Mouse (Mus musculus): ENCODE measurements around the gene Krt15. TPM values are rescaled to one million over a fixed set of nuclear protein-coding genes. Genes with fewer than 3 reads are reported as not detected.

Krt15 gene
- polyA plus RNA-seq, 1 experiment from 2014 or later = 0.17 TPM

DNA sequence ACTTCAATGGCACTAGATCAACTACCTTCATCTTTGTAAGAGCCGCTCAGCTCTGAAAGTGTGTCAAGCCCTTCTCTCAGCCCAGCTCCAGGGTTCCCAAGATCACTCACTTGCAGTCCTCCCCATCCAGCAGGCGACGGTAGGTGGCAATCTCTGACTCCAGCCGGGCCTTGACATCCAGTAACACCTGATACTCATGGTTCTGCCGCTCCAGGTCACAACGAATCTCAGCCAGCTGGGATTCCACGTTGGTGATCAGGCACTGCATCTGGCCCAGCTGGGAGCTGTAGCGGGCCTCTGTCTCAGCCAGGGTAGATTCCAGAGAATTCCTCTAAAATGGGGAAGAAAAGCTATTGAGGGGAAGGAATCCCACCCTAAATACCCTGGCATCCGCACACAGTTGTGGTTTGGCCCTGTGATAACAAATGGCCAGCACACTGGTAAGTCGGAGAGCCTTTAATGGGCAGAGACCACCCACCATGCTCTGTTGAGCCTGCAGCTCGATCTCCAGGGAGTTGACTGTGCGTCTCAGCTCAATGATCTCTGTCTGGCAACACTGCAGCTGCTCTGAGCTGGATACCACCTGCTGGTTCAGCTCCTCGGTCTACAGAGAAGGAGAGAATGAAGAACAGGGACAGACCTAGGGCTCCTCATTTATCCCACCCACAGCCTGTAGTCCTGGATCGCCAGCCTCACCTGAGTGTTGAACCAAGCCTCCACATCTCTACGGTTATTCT lies 32.9 kb downstream of the Krt15 start:
- H3K4me3 ChIP-seq (ENCODE audit: low read depth, low read length) = no peak overlapping the region
- no peaks in the 10 kb centered on the region for H3K4me1 ChIP-seq (ENCODE audit: control insufficient read depth, insufficient read depth, low read length)
- no peaks in the 10 kb centered on the region for H3K36me3 ChIP-seq (ENCODE audit: control insufficient read depth, insufficient read depth, low read length)
- H3K4me2 ChIP-seq (ENCODE audit: low read length) = no peak overlapping the region
- WGBS = 68% methylated on average over 15 of the region's 15 CpGs
- no peak overlapping the region for H3K9ac ChIP-seq (ENCODE audit: low read length)
- ATAC-seq (no peak), DNase-seq (ENCODE audit: low spot score) (no peak)
- H3K27ac ChIP-seq (ENCODE audit: low read depth, low read length) = no peak overlapping the region
- no peaks in the 10 kb centered on the region for H3K9me3 ChIP-seq (replicated peaks; ENCODE audit: control insufficient read depth, low read length)
- no peaks in the 10 kb centered on the region for H3K27me3 ChIP-seq (replicated peaks; ENCODE audit: control insufficient read depth, insufficient read depth, low read length)

DNA sequence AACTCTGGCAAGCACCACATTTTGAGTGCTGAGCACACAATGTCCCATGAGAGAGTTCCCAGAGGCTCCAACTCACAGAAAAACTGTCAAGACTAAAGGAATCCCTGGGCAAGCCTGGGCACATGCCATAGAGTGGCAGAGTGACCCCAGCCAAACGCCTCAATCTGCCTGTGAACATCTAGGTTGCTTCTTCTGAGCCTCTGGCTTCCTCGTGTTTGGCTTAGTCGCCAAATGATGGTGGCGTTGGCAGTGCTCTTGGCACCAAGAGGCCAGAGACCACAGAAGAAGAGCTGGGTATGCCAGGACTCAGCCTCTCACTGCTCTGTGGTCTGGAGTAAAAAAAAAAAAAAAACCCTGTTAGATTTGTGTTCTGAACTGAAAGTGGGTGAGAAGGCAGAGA lies 35.3 kb downstream of the Krt15 start:
- Histone ChIP-seq H3K27ac (ENCODE audit: low read depth, low read length) (no peak overlapping the region), H3K9me3 (replicated peaks; ENCODE audit: control insufficient read depth, low read length) (no peaks in the 10 kb centered on the region), H3K27me3 (replicated peaks; ENCODE audit: control insufficient read depth, insufficient read depth, low read length) (no peaks in the 10 kb centered on the region), H3K4me1 (ENCODE audit: control insufficient read depth, insufficient read depth, low read length) (no peaks in the 10 kb centered on the region), H3K4me2 (ENCODE audit: low read length) (no peak overlapping the region), H3K9ac (ENCODE audit: low read length) (no peak overlapping the region), H3K36me3 (ENCODE audit: control insufficient read depth, insufficient read depth, low read length) (no peaks in the 10 kb centered on the region), H3K4me3 (ENCODE audit: low read depth, low read length) (no peak overlapping the region)
- DNase-seq (ENCODE audit: low spot score) (no peak), ATAC-seq (no peak)
- WGBS = 83% methylated on average over 4 of the region's 4 CpGs

DNA sequence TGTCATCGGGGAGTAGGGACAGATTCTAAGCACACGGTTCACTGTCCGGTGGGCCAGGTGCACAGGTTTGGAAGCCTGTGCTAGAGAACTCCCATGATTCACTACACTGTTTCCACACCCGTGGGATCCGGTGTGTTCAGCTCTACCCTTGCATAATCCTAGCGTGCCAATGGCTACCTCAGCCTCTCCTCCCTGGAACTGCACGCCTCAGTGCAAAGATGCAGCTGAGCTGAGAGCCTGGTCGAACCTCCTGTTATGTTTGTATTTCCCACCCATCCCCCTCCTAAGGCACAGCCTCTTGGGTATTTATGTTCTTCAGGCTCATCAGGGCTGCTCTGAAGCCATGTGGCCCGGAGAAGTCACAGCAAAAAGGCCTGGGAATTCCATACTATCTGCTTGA lies 37.9 kb downstream of the Krt15 start:
- no peak for DNase-seq (ENCODE audit: low spot score)
- no peaks in the 10 kb centered on the region for H3K36me3 ChIP-seq (ENCODE audit: control insufficient read depth, insufficient read depth, low read length)
- H3K9me3 ChIP-seq (replicated peaks; ENCODE audit: control insufficient read depth, low read length) = no peaks in the 10 kb centered on the region
- no peaks in the 10 kb centered on the region for H3K27me3 ChIP-seq (replicated peaks; ENCODE audit: control insufficient read depth, insufficient read depth, low read length)
- H3K9ac ChIP-seq (ENCODE audit: low read length) = no peak overlapping the region
- no peak for ATAC-seq
- no peak overlapping the region for H3K4me3 ChIP-seq (ENCODE audit: low read depth, low read length)
- H3K4me1 ChIP-seq (ENCODE audit: control insufficient read depth, insufficient read depth, low read length) = no peaks in the 10 kb centered on the region
- no peak overlapping the region for H3K4me2 ChIP-seq (ENCODE audit: low read length)
- no peak overlapping the region for H3K27ac ChIP-seq (ENCODE audit: low read depth, low read length)
- WGBS = 87% methylated on average over 9 of the region's 9 CpGs

DNA sequence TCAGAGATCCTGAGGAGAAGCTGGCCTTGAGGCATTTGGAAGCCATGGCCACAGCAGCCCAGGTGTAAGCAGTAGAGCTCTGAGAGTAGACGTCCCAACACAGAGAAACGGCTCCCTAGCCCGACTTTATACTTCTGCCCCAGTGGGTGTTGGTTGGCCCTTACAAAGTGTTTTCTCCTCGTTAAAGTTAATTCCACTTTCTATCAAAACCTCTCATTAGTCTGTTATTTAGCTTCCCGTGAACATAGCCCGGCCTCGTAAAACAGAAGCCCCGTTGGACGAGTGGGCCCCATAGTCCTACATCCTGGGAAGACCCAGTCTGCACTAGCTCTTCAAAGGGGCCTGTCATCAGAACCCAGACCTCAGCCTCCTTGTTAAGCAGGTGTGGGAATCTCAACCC lies 39.6 kb downstream of the Krt15 start, which contains the start of gene Krt35:
Krt35 (minus strand) TSS at position 101 of the 400 bp plus-strand sequence.
- no peak within 1 kb of the TSS for H3K9ac ChIP-seq (ENCODE audit: low read length)
- H3K4me1 ChIP-seq (ENCODE audit: control insufficient read depth, insufficient read depth, low read length) = no peaks in the 10 kb centered on the region
- no peak within 1 kb of the TSS for H3K4me2 ChIP-seq (ENCODE audit: low read length)
- H3K9me3 ChIP-seq (replicated peaks; ENCODE audit: control insufficient read depth, low read length) = no peaks in the 10 kb centered on the region
- no peaks in the 10 kb centered on the region for H3K27me3 ChIP-seq (replicated peaks; ENCODE audit: control insufficient read depth, insufficient read depth, low read length)
- H3K4me3 ChIP-seq (ENCODE audit: low read depth, low read length) = no peak within 1 kb of the TSS
- no peak within 1 kb of the TSS for H3K27ac ChIP-seq (ENCODE audit: low read depth, low read length)
- H3K36me3 ChIP-seq (ENCODE audit: control insufficient read depth, insufficient read depth, low read length) = no peaks in the 10 kb centered on the region
- WGBS = 40% methylated on average over 9 of the region's 9 CpGs
- no peak for DNase-seq (ENCODE audit: low spot score)
- ATAC-seq = no peak

DNA sequence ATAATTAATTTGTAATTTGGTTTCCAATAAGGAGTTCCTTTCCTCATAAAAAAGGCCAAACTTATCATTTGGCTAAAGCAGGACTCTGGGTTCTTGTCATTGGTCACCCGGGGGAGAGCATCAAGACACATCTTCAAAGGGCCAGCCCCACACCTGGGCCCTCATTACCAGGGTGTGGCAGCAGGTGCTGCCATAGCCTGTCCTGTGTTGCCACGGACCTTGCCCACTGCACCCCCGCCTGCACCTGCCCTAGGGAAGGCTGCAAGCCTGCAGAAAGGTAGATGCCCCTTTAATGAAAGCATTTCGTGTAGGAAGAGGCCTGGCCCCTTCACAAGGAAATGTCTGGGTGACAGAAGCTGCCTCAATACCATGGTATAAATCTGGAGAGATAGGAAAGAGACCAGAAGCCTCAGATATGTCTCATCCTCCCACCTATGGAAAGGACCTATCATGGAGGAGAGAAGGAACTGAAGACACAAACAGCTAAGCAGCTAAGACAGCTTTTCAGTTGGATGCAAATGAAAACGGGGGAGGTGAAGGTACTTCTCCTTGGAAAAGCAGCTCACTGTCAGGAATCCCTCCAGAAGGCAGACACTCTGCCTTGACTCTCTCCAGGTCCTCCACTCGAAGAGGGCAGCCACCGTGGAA lies 47.2 kb downstream of the Krt15 start:
- ATAC-seq = no peak
- Histone ChIP-seq H3K9me3 (replicated peaks; ENCODE audit: control insufficient read depth, low read length) (no peaks in the 10 kb centered on the region), H3K4me3 (ENCODE audit: low read depth, low read length) (no peak overlapping the region), H3K9ac (ENCODE audit: low read length) (no peak overlapping the region), H3K27ac (ENCODE audit: low read depth, low read length) (no peak overlapping the region), H3K27me3 (replicated peaks; ENCODE audit: control insufficient read depth, insufficient read depth, low read length) (no peaks in the 10 kb centered on the region), H3K4me2 (ENCODE audit: low read length) (no peak overlapping the region), H3K4me1 (ENCODE audit: control insufficient read depth, insufficient read depth, low read length) (no peaks in the 10 kb centered on the region), H3K36me3 (ENCODE audit: control insufficient read depth, insufficient read depth, low read length) (no peaks in the 10 kb centered on the region)
- 68% methylated on average over 7 of the region's 7 CpGs for WGBS
- DNase-seq (ENCODE audit: low spot score) = no peak

DNA sequence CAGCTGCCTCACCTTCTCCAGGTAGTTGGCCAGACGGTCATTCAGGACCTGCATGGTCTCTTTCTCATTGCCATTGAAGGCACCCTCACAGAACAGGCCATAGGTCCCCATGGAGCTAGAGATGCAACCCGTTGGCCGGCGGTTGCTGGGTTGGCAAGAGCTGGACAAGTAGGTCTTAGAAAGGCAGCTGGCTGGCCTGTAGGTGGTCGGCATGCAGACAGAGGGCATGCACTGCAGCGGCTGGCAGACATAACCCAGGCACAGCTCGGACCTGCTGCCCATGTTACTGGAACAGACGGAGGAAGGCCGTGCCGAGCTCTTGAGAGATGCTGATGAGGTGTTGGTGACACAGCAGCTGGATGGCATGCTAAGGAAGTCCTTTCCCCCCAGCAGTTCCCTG lies 47.9 kb downstream of the Krt15 start, which contains the start of gene Krt32:
Krt32 (minus strand) TSS at position 366 of the 400 bp plus-strand sequence.
- H3K4me3 ChIP-seq (ENCODE audit: low read depth, low read length) = no peak within 1 kb of the TSS
- no peak within 1 kb of the TSS for H3K27ac ChIP-seq (ENCODE audit: low read depth, low read length)
- ATAC-seq (no peak), DNase-seq (ENCODE audit: low spot score) (no peak)
- 92% methylated on average over 10 of the region's 10 CpGs for WGBS
- no peaks in the 10 kb centered on the region for H3K27me3 ChIP-seq (replicated peaks; ENCODE audit: control insufficient read depth, insufficient read depth, low read length)
- no peaks in the 10 kb centered on the region for H3K4me1 ChIP-seq (ENCODE audit: control insufficient read depth, insufficient read depth, low read length)
- no peak within 1 kb of the TSS for H3K9ac ChIP-seq (ENCODE audit: low read length)
- no peak within 1 kb of the TSS for H3K4me2 ChIP-seq (ENCODE audit: low read length)
- no peaks in the 10 kb centered on the region for H3K9me3 ChIP-seq (replicated peaks; ENCODE audit: control insufficient read depth, low read length)
- no peaks in the 10 kb centered on the region for H3K36me3 ChIP-seq (ENCODE audit: control insufficient read depth, insufficient read depth, low read length)

Other genes with a start within 250 kb of the Krt15 start
- gene Krtap31-1, start 228.0 kb downstream of the Krt15 start, polyA plus RNA-seq (2014; fragmentation: Nextera tagmentation; extraction: Ambion mirVana) = not detected in 2 replicates
- not detected in 2 replicates for gene Gm11565, start 221.2 kb downstream of the Krt15 start, polyA plus RNA-seq (2014; fragmentation: Nextera tagmentation; extraction: Ambion mirVana)
- gene Krtap31-2, start 199.6 kb downstream of the Krt15 start, polyA plus RNA-seq (2014; fragmentation: Nextera tagmentation; extraction: Ambion mirVana) = not detected in 2 replicates
- not detected in 2 replicates for gene Krtap9-5, start 187.5 kb downstream of the Krt15 start, polyA plus RNA-seq (2014; fragmentation: Nextera tagmentation; extraction: Ambion mirVana)
- gene Krtap29-1, start 156.9 kb downstream of the Krt15 start, polyA plus RNA-seq (2014; fragmentation: Nextera tagmentation; extraction: Ambion mirVana) = not detected in 2 replicates
- gene Krtap16-1, start 149.3 kb downstream of the Krt15 start, polyA plus RNA-seq (2014; fragmentation: Nextera tagmentation; extraction: Ambion mirVana) = 0.09 TPM in 1 of 2 replicates, not detected in the other
- 0.30 TPM in 1 of 2 replicates, not detected in the other for gene Krtap17-1, start 141.9 kb downstream of the Krt15 start, polyA plus RNA-seq (2014; fragmentation: Nextera tagmentation; extraction: Ambion mirVana)
- gene Krt33a, start 119.7 kb downstream of the Krt15 start, polyA plus RNA-seq (2014; fragmentation: Nextera tagmentation; extraction: Ambion mirVana) = not detected in 2 replicates
- gene Krt33b, start 106.1 kb downstream of the Krt15 start, polyA plus RNA-seq (2014; fragmentation: Nextera tagmentation; extraction: Ambion mirVana) = not detected in 2 replicates
- not detected in 2 replicates for gene Krt34, start 94.4 kb downstream of the Krt15 start, polyA plus RNA-seq (2014; fragmentation: Nextera tagmentation; extraction: Ambion mirVana)
- not detected in 2 replicates for gene Krt31, start 85.4 kb downstream of the Krt15 start, polyA plus RNA-seq (2014; fragmentation: Nextera tagmentation; extraction: Ambion mirVana)
- gene Krt32, start 47.7 kb downstream of the Krt15 start, polyA plus RNA-seq (2014; fragmentation: Nextera tagmentation; extraction: Ambion mirVana) = not detected in 2 replicates
- not detected in 2 replicates for gene Krt35, start 39.7 kb downstream of the Krt15 start, polyA plus RNA-seq (2014; fragmentation: Nextera tagmentation; extraction: Ambion mirVana)
- gene Krt36, start 30.3 kb downstream of the Krt15 start, polyA plus RNA-seq (2014; fragmentation: Nextera tagmentation; extraction: Ambion mirVana) = not detected in 2 replicates
- gene Krt13, start 14.4 kb downstream of the Krt15 start, polyA plus RNA-seq (2014; fragmentation: Nextera tagmentation; extraction: Ambion mirVana) = not detected in 2 replicates
- 0.22 and 1.2 TPM in 2 replicates for gene Krt19, start 12.7 kb upstream of the Krt15 start, polyA plus RNA-seq (2014; fragmentation: Nextera tagmentation; extraction: Ambion mirVana)
- gene Krt9, start 57.3 kb upstream of the Krt15 start, polyA plus RNA-seq (2014; fragmentation: Nextera tagmentation; extraction: Ambion mirVana) = not detected in 2 replicates
- 0.20 TPM in 1 of 2 replicates, not detected in the other for gene Krt14, start 71.6 kb upstream of the Krt15 start, polyA plus RNA-seq (2014; fragmentation: Nextera tagmentation; extraction: Ambion mirVana)
- gene Krt16, start 113.0 kb upstream of the Krt15 start, polyA plus RNA-seq (2014; fragmentation: Nextera tagmentation; extraction: Ambion mirVana) = not detected in 2 replicates
- gene Krt17, start 125.1 kb upstream of the Krt15 start, polyA plus RNA-seq (2014; fragmentation: Nextera tagmentation; extraction: Ambion mirVana) = 0.14 and 0.23 TPM in 2 replicates
- gene Krt42, start 133.9 kb upstream of the Krt15 start, polyA plus RNA-seq (2014; fragmentation: Nextera tagmentation; extraction: Ambion mirVana) = 0.21 TPM in 1 of 2 replicates, not detected in the other
- 1,289 and 1,493 TPM in 2 replicates for gene Eif1, start 184.0 kb upstream of the Krt15 start, polyA plus RNA-seq (2014; fragmentation: Nextera tagmentation; extraction: Ambion mirVana)
- gene Gast, start 198.5 kb upstream of the Krt15 start, polyA plus RNA-seq (2014; fragmentation: Nextera tagmentation; extraction: Ambion mirVana) = 0.43 and 0.93 TPM in 2 replicates
- 55.1 and 81.9 TPM in 2 replicates for gene Hap1, start 220.2 kb upstream of the Krt15 start, polyA plus RNA-seq (2014; fragmentation: Nextera tagmentation; extraction: Ambion mirVana)